Mouse (Mus musculus): ENCODE measurements around the gene Aph1b. TPM values are rescaled to one million over a fixed set of nuclear protein-coding genes. Genes with fewer than 3 reads are reported as not detected.

The Aph1b gene
- under 1 TPM; 0.67 to 0.71 TPM for total RNA-seq (2023)

DNA sequence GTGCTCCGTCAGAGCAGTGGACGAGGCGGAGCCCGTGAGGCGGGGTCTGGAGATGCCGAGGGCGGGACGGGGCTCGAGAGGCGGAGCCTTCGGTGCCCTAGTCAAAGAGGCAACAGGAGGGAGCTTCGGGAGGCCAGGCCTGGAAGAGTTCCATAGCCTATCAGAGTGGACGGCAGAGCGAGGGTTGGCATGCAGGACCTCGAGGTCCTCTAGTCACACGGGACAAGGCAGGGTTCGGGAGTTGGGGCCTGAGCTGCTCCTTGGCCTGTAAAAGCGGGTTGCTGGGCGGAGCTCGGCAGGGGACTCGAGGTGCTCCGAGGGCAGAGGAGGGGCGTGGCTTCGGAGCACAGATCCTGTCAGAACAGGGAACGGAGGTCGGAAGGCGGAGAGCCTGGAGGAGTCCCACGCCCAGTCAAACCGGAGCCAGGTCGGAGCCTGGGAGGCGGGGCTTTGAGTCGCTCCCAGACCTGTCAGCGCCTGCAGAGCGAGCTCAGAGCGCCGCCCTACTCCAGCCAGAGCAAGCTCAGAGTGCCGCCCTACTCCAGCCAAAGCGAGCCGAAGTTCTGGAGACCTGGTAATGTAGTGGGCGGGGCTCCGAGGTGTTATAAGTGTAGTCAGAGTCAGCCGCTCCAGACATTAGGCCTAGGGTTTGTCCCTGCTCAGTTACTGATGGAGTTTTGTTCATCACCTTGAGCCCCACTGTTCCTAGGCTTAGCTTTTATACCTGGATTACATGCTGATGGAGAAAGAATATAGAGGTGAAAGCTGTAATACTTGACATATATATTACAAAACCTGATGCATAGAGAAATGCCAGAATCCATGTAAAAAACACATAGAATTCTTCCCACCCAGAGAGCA lies at the start of gene Aph1b:
TSS of gene Aph1b (minus strand) at position 27 of the 861 bp plus-strand sequence.

DNA sequence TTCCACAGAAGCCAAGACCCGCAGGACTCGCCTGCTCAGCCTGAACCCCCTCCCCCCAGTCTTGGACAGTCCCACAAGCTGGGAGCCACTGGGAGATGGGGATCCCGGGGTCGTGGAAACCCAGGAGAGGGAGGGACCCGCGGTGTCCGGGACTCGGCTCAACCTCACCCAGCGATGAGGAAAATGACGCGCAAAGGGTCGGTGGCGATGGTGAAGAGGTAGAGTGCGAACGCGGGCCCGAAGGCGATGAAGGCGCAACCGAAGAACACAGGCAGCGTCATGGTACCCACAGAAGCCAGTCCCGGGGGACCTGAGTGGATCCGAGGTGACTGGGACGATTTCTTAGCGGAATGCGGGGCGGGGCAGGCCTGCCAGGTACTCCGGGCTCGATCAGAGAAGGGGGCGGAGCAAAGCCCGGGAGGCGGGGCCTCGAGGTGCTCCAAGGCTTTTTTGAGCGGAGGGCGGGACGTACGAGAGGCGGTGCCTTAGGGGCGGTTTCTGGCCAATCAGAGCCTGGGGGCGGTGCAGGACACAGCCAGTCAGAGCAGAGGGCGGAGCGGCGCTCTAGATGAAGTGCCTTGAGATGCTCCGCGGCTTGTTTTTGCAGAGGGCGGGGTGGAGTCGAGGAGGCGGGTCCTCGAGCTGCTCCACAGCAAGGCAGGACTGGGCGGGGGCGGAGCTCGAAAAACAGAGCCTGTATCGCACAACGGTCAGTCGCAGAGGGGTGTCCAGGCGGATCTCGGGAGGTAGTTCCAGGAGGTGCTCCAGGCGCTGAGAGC lies 39.2 kb upstream of the Aph1b start, which contains the start of gene Aph1c:
TSS of gene Aph1c (minus strand) at position 409 of the 779 bp plus-strand sequence.

DNA sequence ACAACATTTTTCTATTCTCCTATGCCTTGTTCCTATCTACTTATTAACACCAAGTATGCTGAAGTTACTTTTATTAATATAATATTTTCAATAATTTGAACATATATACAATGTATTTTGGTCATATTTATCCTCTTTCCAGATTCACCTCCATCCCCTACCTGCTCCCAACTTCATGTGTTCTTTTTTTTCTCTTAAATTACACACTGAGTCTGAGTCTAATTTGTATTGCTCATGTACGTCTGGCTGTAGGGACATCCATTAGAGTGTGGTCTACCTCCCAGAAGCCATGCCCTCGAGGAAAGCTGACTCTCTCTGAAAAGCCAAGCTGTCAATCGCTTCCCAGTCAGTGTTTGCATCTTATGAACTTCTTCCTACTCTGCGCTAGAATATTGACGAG lies 1.4 kb upstream of the Aph1b start, which contains the start of gene Gm10647:
TSS of gene Gm10647 (plus strand) at position 301 of the 400 bp plus-strand sequence.

Other genes starting within 250 kb of the Aph1b start
- gene Usp3, start 202.3 kb downstream of the Aph1b start, total RNA-seq (2023): 100 to 1,000 TPM; 165 to 167 TPM
- gene Car12, start 81.8 kb downstream of the Aph1b start, total RNA-seq (2023): 1 to 10 TPM; 5.2 to 5.5 TPM
- gene Gm10647, start 1.5 kb upstream of the Aph1b start, total RNA-seq (2023): not detected
- 1 to 10 TPM; 1.4 to 1.9 TPM for gene Aph1c, start 39.2 kb upstream of the Aph1b start, total RNA-seq (2023)
- gene Rab8b, start 124.2 kb upstream of the Aph1b start, total RNA-seq (2023): 10 to 100 TPM; 61.2 to 69.2 TPM
- 10 to 100 TPM; 45.0 to 61.0 TPM for gene Rps27l, start 150.6 kb upstream of the Aph1b start, total RNA-seq (2023)
- gene Lactb, start 180.0 kb upstream of the Aph1b start, total RNA-seq (2023): 10 to 100 TPM; 11.3 to 15.0 TPM